Mouse (Mus musculus): ENCODE measurements at regions not wholly inside any gene's neighbourhood (a gene's known extent, or its start where the extent isn't known, plus 50 kb on each side); places are given as distances from the start of the nearest gene placed in this dataset.

DNA sequence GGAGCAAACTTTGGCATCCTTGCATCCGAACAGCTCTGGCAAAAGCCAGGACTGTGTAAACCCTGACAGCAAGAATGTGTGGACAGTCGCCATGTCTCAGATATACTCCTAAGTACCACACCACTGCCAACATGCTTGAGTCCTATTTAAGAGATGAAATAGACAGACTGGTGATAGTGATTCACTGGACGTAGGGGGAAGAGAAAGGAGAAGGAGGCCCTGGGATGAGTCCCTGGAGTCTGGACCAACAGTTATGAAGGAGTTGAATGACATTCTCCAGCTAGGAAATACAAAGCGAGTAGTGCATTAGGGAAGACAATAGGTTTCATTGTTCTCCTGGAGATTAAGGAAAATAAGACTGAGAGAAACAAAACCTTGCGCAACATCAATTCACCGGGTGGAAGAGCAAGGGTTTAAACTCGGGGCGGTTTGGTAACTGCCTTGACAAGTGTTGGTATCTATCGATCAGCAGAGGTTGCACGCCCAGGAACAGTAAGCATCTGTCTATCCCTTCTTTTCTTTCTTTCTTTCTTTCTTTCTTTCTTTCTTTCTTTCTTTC, 54.3 kb upstream of the Nrbf2 start:
- DNase-seq (ENCODE audit: low spot score) = no peak
- H3K36me3 ChIP-seq = no peaks in the 10 kb centered on the region
- no peak overlapping the region for H3K4me3 ChIP-seq
- H3K27ac ChIP-seq = no peak overlapping the region
- H3K4me1 ChIP-seq (replicated peaks) = peaks cover 7% of the 10 kb centered on the region; the same call in 1 of the 2 replicates
- no peaks in the 10 kb centered on the region for H3K27me3 ChIP-seq (ENCODE audit: insufficient read depth, poor library complexity, severe bottlenecking)
- no peaks in the 10 kb centered on the region for H3K9me3 ChIP-seq
- WGBS = 63% methylated on average over 10 of the region's 10 CpGs

DNA sequence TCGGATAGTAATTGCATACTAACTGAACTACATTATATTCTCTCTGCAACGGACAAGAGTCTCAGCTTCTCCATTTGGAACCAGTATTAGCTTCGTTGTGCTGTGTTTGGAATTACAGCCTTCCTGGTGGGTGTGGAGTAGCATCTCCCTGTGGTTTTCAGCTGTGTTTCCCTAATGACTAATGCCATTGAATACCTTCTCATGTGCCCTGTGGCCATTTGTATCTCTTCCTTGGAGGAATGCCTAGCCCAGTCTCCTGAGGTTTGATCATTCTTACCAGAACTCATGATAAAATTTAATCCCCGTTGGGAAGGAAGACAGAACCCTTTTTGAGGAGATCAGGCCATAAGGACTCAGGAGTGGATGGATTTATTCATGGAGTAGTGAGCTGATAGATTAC, 59.6 kb upstream of the Nrbf2 start:
- H3K4me1 ChIP-seq (replicated peaks) = no peaks in the 10 kb centered on the region
- WGBS = 92% methylated on average over 4 of the region's 4 CpGs
- no peaks in the 10 kb centered on the region for H3K27me3 ChIP-seq (ENCODE audit: insufficient read depth, poor library complexity, severe bottlenecking)
- DNase-seq (ENCODE audit: low spot score) = no peak
- H3K27ac ChIP-seq = no peak overlapping the region
- H3K9me3 ChIP-seq = no peaks in the 10 kb centered on the region
- no peaks in the 10 kb centered on the region for H3K36me3 ChIP-seq
- H3K4me3 ChIP-seq = no peak overlapping the region

DNA sequence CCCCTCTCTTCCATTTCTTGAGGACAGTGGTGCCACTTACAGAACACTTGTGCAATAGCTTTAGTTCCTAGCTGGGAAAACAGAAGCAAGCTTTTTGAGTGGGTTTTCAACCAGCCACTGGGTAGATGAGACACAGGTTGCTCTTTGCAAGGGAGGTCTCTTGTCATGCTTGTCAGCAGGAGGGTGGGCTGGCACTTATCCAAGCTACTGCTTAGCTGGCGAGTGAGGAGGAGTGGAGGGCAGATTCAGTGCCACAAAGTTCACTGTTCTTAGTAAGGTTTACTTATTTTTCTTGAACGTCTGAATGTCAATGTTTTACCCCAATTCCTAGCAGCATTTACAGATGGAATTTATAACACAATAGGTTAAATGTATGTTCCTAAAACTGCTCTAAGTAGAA, 65.9 kb upstream of the Nrbf2 start:
- Histone ChIP-seq H3K36me3 (no peaks in the 10 kb centered on the region), H3K9me3 (no peaks in the 10 kb centered on the region), H3K27ac (no peak overlapping the region), H3K4me1 (replicated peaks) (no peaks in the 10 kb centered on the region), H3K27me3 (ENCODE audit: insufficient read depth, poor library complexity, severe bottlenecking) (no peaks in the 10 kb centered on the region), H3K4me3 (no peak overlapping the region)
- DNase-seq (ENCODE audit: low spot score) = no peak
- 59% methylated on average over 2 of the region's 2 CpGs for WGBS

DNA sequence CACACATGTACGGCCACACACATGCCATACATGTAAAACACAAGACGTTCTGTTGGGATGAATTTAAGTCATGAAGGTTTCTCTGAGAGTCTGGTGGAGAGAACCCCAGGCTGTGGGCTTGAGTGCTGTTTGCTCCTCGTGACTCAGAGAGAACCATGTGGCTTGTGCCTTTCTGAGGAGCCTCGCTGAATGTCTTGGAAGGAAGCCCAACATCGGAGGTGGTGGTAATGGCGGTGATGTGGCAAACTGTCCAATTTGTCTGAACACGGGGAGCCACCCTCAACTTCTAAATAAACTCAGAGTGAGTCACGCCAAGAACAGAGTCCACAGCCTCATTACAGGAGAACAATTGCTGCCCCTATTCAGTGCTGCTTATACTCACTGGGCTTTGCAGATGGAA, 75.7 kb upstream of the Nrbf2 start:
- H3K9me3 ChIP-seq = no peaks in the 10 kb centered on the region
- H3K27ac ChIP-seq = no peak overlapping the region
- WGBS = 88% methylated on average over 8 of the region's 8 CpGs
- no peak overlapping the region for H3K4me3 ChIP-seq
- H3K36me3 ChIP-seq = no peaks in the 10 kb centered on the region
- no peak for DNase-seq (ENCODE audit: low spot score)
- H3K4me1 ChIP-seq (replicated peaks) = no peaks in the 10 kb centered on the region
- H3K27me3 ChIP-seq (ENCODE audit: insufficient read depth, poor library complexity, severe bottlenecking) = no peaks in the 10 kb centered on the region

DNA sequence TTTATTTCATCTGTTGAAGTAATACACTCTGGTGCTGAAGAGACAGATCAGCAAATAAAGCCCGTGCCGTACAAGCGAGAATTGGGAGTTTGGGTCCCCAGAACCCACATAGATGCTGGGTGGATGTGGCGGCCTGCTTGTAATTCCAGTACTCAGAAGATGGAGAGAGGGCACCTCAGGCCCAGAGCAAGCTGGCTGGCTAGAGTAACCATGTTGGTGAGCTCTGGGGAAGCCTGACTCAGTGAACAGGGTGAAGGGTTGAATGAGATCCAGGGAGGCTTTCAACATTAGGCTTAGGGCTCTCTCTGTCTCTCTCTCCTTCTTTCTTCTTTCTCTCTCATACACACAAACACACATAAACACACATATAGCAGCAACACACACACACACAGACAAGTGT, 76.2 kb upstream of the Nrbf2 start:
- no peaks in the 10 kb centered on the region for H3K36me3 ChIP-seq
- no peaks in the 10 kb centered on the region for H3K4me1 ChIP-seq (replicated peaks)
- no peak for DNase-seq (ENCODE audit: low spot score)
- no peaks in the 10 kb centered on the region for H3K27me3 ChIP-seq (ENCODE audit: insufficient read depth, poor library complexity, severe bottlenecking)
- no peak overlapping the region for H3K4me3 ChIP-seq
- H3K9me3 ChIP-seq = no peaks in the 10 kb centered on the region
- 96% methylated on average over 4 of the region's 4 CpGs for WGBS
- H3K27ac ChIP-seq = no peak overlapping the region

DNA sequence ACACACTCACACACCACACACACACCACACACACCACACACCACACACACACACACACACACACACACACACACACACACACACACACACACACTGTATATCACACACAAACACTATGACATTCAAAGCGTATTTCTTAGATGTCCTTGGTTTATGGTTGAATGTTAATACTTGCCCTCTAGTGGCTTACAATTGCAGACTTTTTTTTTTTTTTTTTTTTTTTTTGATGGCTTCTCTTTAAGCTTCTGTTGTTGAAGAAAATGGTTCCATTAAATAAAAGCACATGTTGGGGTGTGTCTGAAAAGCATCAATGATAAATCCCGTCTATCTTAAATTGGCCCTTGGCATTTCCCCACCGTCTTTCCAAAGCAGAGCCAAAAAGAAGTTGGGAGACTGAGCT, 79.5 kb upstream of the Nrbf2 start:
- Histone ChIP-seq H3K27me3 (ENCODE audit: insufficient read depth, poor library complexity, severe bottlenecking) (no peaks in the 10 kb centered on the region), H3K4me1 (replicated peaks) (no peaks in the 10 kb centered on the region), H3K27ac (no peak overlapping the region), H3K9me3 (no peaks in the 10 kb centered on the region), H3K36me3 (no peaks in the 10 kb centered on the region), H3K4me3 (no peak overlapping the region)
- no peak for DNase-seq (ENCODE audit: low spot score)
- 96% methylated on average over 3 of the region's 3 CpGs for WGBS

DNA sequence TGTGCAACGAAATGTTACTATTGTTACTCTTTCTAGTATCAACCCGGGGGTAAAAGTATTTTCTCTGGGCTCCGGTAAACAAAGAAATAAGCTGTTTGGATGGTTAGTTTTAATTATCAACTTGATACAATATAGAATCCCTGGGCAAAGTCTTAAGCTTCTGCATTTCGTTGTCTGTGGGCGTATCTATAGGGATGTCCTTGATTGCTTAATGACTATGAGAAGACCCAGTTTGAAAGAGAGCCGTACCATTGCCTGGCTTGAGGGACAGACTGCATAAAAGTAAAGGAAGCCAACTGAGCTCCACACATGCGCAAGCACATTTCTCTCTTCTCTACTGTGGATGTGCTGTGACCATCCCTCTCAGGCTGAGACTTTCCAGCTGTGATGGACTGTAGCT, 80.1 kb upstream of the Nrbf2 start:
- H3K27ac ChIP-seq = no peak overlapping the region
- H3K36me3 ChIP-seq = no peaks in the 10 kb centered on the region
- H3K4me1 ChIP-seq (replicated peaks) = no peaks in the 10 kb centered on the region
- no peak overlapping the region for H3K4me3 ChIP-seq
- H3K27me3 ChIP-seq (ENCODE audit: insufficient read depth, poor library complexity, severe bottlenecking) = no peaks in the 10 kb centered on the region
- 92% methylated on average over 7 of the region's 7 CpGs for WGBS
- DNase-seq (ENCODE audit: low spot score) = no peak
- no peaks in the 10 kb centered on the region for H3K9me3 ChIP-seq

DNA sequence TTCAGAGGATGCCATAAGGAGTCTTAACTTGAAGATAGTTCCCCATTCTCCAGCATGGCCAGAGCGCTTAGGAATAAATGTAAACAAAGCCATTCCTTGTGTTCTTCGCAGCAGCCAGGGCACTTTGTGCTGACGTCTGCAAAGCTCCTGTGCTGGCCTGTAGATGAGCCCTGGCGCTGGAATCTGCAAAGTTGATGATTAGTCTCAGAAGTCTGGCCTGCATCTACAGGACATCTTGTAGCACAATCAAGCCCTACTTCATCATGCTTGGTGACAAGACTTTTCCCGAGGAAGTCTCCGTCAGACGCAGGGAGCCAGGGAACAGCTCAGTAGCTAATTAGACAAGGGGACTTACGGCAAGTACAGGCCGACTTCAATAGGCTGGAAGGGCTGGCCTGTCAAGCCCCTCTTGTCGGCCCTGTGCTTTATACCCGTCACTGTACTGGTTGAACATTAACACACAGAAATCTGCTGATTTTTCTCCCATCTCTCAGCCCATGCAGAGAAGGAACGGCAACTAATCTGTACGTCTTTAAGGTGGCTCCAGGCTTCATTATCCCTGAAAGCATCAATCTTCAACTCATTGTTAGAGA, 87.6 kb upstream of the Nrbf2 start:
- no peak for DNase-seq (ENCODE audit: low spot score)
- Histone ChIP-seq H3K27me3 (ENCODE audit: insufficient read depth, poor library complexity, severe bottlenecking) (no peaks in the 10 kb centered on the region), H3K27ac (no peak overlapping the region), H3K4me3 (no peak overlapping the region), H3K36me3 (no peaks in the 10 kb centered on the region), H3K9me3 (no peaks in the 10 kb centered on the region), H3K4me1 (replicated peaks) (peaks cover 8% of the 10 kb centered on the region; the same call in 1 of the 2 replicates)
- 57% methylated on average over 13 of the region's 13 CpGs for WGBS

DNA sequence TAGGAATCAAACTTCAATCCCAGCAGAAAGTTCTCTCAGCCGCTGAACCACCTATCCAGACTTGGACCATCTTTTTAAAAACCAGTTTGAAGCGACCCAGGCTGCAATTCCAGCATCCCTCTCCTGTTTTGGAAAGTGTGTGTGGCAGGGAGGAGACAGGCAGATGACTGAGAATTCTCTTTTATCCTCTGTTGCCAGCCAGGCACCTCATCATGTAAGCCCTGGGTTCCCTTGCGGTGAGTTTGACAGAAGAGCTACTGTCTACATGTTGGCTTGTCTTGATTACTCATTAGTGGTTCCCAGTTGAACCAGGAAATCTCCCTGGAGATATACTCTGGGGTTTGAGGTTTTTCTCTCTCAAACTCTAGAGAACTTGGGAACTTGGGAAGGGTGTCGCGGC, 91.5 kb upstream of the Nrbf2 start:
- H3K4me3 ChIP-seq = no peak overlapping the region
- H3K27me3 ChIP-seq (ENCODE audit: insufficient read depth, poor library complexity, severe bottlenecking) = no peaks in the 10 kb centered on the region
- peaks cover 8% of the 10 kb centered on the region; the same call in 1 of the 2 replicates for H3K4me1 ChIP-seq (replicated peaks)
- no peaks in the 10 kb centered on the region for H3K36me3 ChIP-seq
- no peak overlapping the region for H3K27ac ChIP-seq
- WGBS = 94% methylated on average over 5 of the region's 5 CpGs
- H3K9me3 ChIP-seq = no peaks in the 10 kb centered on the region
- no peak for DNase-seq (ENCODE audit: low spot score)

DNA sequence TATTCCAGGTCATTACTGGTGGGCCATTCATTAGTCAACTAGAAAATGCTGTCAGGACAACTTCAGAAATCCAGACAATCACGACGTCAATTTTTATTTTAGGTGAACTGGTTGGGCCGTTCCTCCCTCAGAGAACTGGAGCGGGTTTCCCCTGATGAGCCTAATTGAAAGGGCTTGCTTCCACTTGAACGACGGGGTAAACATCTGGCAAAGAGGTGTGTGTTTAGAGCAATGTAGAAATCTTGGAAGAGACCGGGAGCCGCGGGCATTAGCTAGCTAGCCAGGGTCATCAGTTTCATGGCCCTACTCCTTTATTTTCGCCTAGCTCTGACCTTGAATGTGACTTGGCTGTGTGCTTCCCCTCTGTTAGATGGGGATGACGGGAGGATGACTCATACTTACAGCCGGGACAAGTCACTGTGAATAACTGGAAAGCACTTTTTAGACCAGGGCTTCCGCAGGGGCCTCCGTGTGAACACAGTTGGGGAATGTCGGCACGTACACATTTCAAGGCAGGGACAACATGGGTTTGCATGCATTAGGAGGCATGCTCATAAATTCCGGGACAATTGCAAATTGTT, 92.6 kb upstream of the Nrbf2 start:
- 86% methylated on average over 17 of the region's 17 CpGs for WGBS
- peaks cover 4% of the 10 kb centered on the region; the same call in 1 of the 2 replicates for H3K4me1 ChIP-seq (replicated peaks)
- no peaks in the 10 kb centered on the region for H3K9me3 ChIP-seq
- H3K27ac ChIP-seq = no peak overlapping the region
- no peaks in the 10 kb centered on the region for H3K27me3 ChIP-seq (ENCODE audit: insufficient read depth, poor library complexity, severe bottlenecking)
- H3K4me3 ChIP-seq = no peak overlapping the region
- DNase-seq (ENCODE audit: low spot score) = no peak
- no peaks in the 10 kb centered on the region for H3K36me3 ChIP-seq

DNA sequence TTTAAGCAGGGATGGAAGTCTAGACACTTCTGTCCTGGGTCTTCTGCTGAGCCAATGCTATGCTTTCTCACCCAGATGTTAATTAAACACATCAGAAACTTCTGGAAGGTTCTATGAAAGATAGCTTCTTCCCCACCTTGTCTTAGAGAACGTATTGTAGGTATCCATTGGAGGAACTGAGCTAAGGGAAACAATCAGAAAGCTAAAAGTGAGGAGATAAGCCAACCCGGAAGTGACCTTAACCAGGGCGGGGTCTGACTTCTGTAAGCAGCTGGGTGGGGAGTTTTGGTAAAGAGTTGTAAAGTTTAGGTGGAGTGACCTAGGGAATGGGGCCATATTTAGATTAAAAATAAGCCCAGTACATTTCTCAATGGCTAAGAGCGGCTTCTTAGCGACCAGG, 95.1 kb upstream of the Nrbf2 start:
- H3K9me3 ChIP-seq = no peaks in the 10 kb centered on the region
- no peaks in the 10 kb centered on the region for H3K36me3 ChIP-seq
- no peak for DNase-seq (ENCODE audit: low spot score)
- H3K27ac ChIP-seq = no peak overlapping the region
- no peaks in the 10 kb centered on the region for H3K27me3 ChIP-seq (ENCODE audit: insufficient read depth, poor library complexity, severe bottlenecking)
- no peak overlapping the region for H3K4me3 ChIP-seq
- 91% methylated on average over 5 of the region's 5 CpGs for WGBS
- no peaks in the 10 kb centered on the region for H3K4me1 ChIP-seq (replicated peaks)

DNA sequence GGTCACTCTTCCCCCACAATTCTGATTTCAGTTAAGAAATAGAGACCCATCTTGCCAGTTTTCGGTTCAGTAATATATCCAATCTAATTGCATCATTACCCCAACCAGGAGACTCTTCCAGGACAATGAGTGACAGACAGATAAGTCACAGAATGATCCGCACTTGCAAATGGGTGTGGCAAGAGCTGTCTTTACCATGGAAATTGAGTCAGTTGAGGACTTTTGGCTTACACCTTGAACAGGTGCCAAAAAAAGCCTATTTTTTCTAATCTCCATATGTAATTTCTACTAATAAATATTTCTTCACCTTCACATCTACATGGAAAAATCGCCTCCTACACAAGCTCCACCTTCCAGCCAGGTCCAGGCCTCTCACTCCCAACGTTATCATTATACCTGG, 98.2 kb upstream of the Nrbf2 start:
- Histone ChIP-seq H3K4me1 (replicated peaks) (no peaks in the 10 kb centered on the region), H3K4me3 (no peak overlapping the region), H3K36me3 (no peaks in the 10 kb centered on the region), H3K27me3 (ENCODE audit: insufficient read depth, poor library complexity, severe bottlenecking) (no peaks in the 10 kb centered on the region), H3K9me3 (no peaks in the 10 kb centered on the region), H3K27ac (no peak overlapping the region)
- no peak for DNase-seq (ENCODE audit: low spot score)
- WGBS = 91% methylated on average over 4 of the region's 4 CpGs

DNA sequence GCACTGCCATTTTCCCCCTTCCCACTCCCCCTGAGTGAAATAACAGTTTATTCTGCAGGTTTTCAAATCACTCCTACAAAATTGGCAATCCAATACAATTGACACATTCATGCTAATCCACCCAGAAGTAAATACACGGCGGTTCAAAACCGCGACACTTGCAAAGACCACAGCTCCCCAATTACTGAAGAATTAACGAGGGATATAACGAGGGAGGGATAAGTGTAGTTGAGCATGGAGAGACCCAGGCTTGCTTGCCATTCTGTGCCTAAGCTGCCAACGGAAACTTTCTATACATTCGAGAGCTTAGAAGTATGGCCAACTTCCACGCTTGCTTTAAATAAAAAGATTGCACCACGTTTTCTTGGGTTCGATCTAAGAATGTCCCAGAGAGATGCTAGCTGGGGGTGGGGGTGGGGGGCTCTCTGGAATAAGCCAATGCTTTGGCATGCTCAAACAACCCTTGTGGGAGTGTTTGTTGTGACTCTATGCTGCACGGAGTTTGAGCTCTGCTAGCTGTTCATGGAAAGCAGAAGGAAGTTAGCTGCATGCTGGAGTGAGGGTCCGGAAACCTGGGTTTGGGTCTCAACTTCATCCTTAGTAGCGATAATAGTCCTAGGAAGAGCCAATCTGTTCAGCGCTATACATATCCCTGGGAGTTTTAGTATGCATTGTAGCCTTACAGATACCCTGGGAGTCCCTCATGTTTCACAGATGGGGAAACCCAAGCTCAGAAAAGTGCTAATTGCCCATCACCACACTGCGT, 98.9 kb upstream of the Nrbf2 start:
- Histone ChIP-seq H3K4me3 (no peak overlapping the region), H3K27ac (no peak overlapping the region), H3K36me3 (no peaks in the 10 kb centered on the region), H3K27me3 (ENCODE audit: insufficient read depth, poor library complexity, severe bottlenecking) (no peaks in the 10 kb centered on the region), H3K4me1 (replicated peaks) (no peaks in the 10 kb centered on the region), H3K9me3 (no peaks in the 10 kb centered on the region)
- DNase-seq (ENCODE audit: low spot score) = no peak
- 90% methylated on average over 16 of the region's 16 CpGs for WGBS
